Mouse (Mus musculus): ENCODE data around the gene Mphosph10.

DNA sequence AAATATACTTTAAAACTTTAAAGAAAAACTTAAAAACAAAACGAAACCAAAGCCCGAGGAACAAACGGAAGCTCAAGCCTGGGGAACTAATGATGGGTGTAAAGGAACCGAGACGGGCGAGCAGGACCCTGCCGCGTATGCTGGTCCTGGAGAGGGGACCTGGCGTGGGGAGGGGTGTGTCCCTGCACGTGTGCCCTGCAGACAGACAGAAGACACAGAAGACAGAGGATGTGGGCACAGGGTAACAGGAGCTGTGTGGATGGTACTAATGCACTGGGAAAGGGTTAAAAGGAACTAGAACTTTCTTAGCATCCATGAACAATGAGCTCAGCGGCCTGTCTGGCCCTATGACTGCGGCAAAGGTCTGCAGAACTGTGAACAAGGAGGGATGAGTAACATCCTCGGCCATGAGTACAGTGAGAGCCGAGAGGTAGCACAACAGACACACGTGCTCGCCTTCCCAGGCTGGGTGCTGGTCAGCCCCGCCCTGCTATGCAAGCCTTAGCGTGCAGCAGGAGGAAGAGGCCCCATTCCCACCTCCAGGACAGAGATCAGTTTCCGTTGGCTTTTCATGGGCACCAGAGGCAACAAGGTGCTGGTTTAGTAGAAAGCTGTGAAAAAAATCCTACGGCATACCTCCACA, 32.0 kb downstream of the Mphosph10 start:
- no peak for TF ChIP-seq CTCF (IDR thresholded peaks at IDR 0.05; ENCODE audit: low read depth)
- TF ChIP-seq EP300 (IDR thresholded peaks at IDR 0.05; ENCODE audit: low read depth) = no peak

Data from heart, postnatal 0 days (tissue).